Mouse (Mus musculus): ENCODE results near the gene Tmem213.

DNA sequence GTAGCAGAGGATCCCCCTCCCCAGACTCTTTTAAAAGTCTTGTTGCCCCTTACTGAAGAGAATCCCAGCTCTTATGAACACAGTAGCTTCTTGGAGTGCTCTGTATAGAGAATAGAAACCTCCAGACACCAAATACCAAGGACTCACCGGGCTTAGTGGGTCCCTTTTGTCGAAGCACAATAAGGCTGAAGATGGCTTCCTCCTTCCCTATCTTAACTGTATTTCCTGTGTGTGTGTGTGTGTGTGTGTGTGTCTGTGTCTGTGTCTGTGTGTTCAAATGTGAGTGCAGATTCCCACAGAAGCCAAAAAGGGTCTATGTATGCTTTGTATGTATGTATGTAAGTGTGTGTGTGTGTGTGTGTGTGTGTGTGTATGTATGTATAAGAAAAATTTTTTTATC, 51.5 kb downstream of the Tmem213 start:
- no peak for TF ChIP-seq POLR2A (IDR thresholded peaks at IDR 0.05; ENCODE audit: low read depth, low read length)
- no peak for TF ChIP-seq ELF1 (IDR thresholded peaks at IDR 0.05; ENCODE audit: low read depth, low read length)
- no peak for TF ChIP-seq CTCF (conservative IDR thresholded peaks at IDR 0.05 in 1 of 2, IDR thresholded peaks at IDR 0.05 in 1 of 2; ENCODE audit: low read depth in 2 of 2, low read length in 2 of 2)
- TF ChIP-seq RAD21 (IDR thresholded peaks at IDR 0.05; ENCODE audit: low read depth, low read length): no peak
- no peak for TF ChIP-seq SMC3 (IDR thresholded peaks at IDR 0.05; ENCODE audit: low read depth, low read length)
- TF ChIP-seq POLR2AphosphoS2 (IDR thresholded peaks at IDR 0.05; ENCODE audit: low read depth, low read length): no peak
- TF ChIP-seq EP300 (IDR thresholded peaks at IDR 0.05; ENCODE audit: low read length): no peak
- TF ChIP-seq NELFE (IDR thresholded peaks at IDR 0.05; ENCODE audit: low read depth, low read length): no peak
- no peak for TF ChIP-seq MYC (IDR thresholded peaks at IDR 0.05; ENCODE audit: low read depth, low read length)

Data from CH12.LX (cell line).